Mouse (Mus musculus) subcutaneous adipose tissue, adult 2 months (tissue): ENCODE measurements around the gene Exosc8. TPM values are rescaled to one million over a fixed set of nuclear protein-coding genes. Genes with fewer than 3 reads are reported as not detected.

Experiments
- polyA plus RNA-seq: library from polyadenylated mRNA; depleted of rRNA; stranded (reverse); fragments of >200 nt; gene quantifications from 2 replicates; pipeline ENCODE4 v1.2.3, GENCODE M21; 2012; ENCODE audit warnings: low replicate concordance; rRNA removed

Exosc8 gene
- 21.0 and 42.6 TPM in 2 replicates for polyA plus RNA-seq

GRCm38 (mm10) chr3:54735247-54736046 is at the start of gene Exosc8, which contains the start of gene Alg5:
Gene Exosc8 (minus strand): TSS chr3:54735393.
Gene Alg5 (plus strand): TSS chr3:54735539.

GRCm38 (mm10) chr3:54755145-54756041 is 20.2 kb upstream of the Exosc8 start, which contains the start of gene Smad9:
Gene Smad9 (plus strand): TSS chr3:54755582.

GRCm38 (mm10) chr3:54714253-54714652 is 20.9 kb downstream of the Exosc8 start, which contains the start of gene Gm21958:
Gene Gm21958 (minus strand): TSS chr3:54714353.

GRCm38 (mm10) chr3:54692202-54693055 is 42.8 kb downstream of the Exosc8 start, which contains the start of gene Supt20:
Gene Supt20 (plus strand): TSS chr3:54692807.

Other genes starting within 250 kb of the Exosc8 start
- gene Supt20, start 42.6 kb downstream of the Exosc8 start, polyA plus RNA-seq: 41.4 and 61.6 TPM in 2 replicates
- gene Gm21958, start 21.0 kb downstream of the Exosc8 start, polyA plus RNA-seq: not detected in 2 replicates
- 19.8 and 23.1 TPM in 2 replicates for gene Alg5, start 146 bp upstream of the Exosc8 start, polyA plus RNA-seq
- gene Smad9, start 20.2 kb upstream of the Exosc8 start, polyA plus RNA-seq: 0.37 and 0.84 TPM in 2 replicates
- 16.3 and 24.1 TPM in 2 replicates for gene Rfxap, start 72.4 kb upstream of the Exosc8 start, polyA plus RNA-seq
- gene Sertm1, start 180.5 kb upstream of the Exosc8 start, polyA plus RNA-seq: 0.26 TPM in 1 of 2 replicates, not detected in the other